Mouse (Mus musculus) midbrain, embryonic 16.5 days (tissue): ENCODE results near the gene Emc4. TPM values are rescaled to one million over a fixed set of nuclear protein-coding genes. Genes with fewer than 3 reads are reported as not detected.

Source experiments
- ATAC-seq: fragments of 200-750 bp; cut with Nextera tagmentation; 2 replicates; pipeline ENCODE4 v1.8.0; 2017; ENCODE audit warnings: moderate TSS enrichment
- H3K27ac ChIP-seq: fragments of 300-500 bp; sonication (generic); 2 replicates; pipeline ENCODE4 v1.5.1; 2014; ENCODE audit warnings: mild to moderate bottlenecking, low read length, mixed read lengths
- H3K27me3 ChIP-seq: fragments of 300-500 bp; sonication (generic); 2 replicates; pipeline ENCODE4 v1.6.1; 2014; ENCODE audit warnings: low read depth, low read length, mixed read lengths; ENCODE audit not compliant: control insufficient read depth, insufficient read depth
- H3K36me3 ChIP-seq: fragments of 300-500 bp; sonication (generic); 2 replicates; pipeline ENCODE4 v1.6.1; 2014; ENCODE audit warnings: mild to moderate bottlenecking, low read length, moderate library complexity, mixed read lengths; ENCODE audit not compliant: control insufficient read depth, insufficient read depth
- H3K4me1 ChIP-seq: fragments of 300-500 bp; sonication (generic); 2 replicates; pipeline ENCODE4 v1.6.1; 2014; ENCODE audit warnings: mild to moderate bottlenecking, low read length, mixed read lengths; ENCODE audit not compliant: control insufficient read depth, insufficient read depth
- H3K4me2 ChIP-seq: fragments of 300-500 bp; sonication (generic); 2 replicates; pipeline ENCODE4 v1.6.1; 2014; ENCODE audit warnings: mild to moderate bottlenecking, low read length, mixed read lengths
- H3K4me3 ChIP-seq: fragments of 300-500 bp; sonication (generic); 2 replicates; pipeline ENCODE4 v1.5.1; 2014; ENCODE audit warnings: low read depth, mild to moderate bottlenecking, low read length, moderate library complexity, mixed read lengths
- H3K9ac ChIP-seq: fragments of 300-500 bp; sonication (generic); 2 replicates; pipeline ENCODE4 v1.6.1; 2014; ENCODE audit warnings: low read depth, low read length, mixed read lengths
- H3K9me3 ChIP-seq: fragments of 300-500 bp; sonication (generic); replicated peaks from 2 replicates; pipeline ENCODE4 v1.6.1; 2014; ENCODE audit warnings: mild to moderate bottlenecking, low read length, mixed read lengths; ENCODE audit not compliant: control insufficient read depth, poor library complexity, severe bottlenecking
- WGBS: fragments of 180-500 bp; shearing (Covaris S2); extraction: QIAGEN DNeasy Blood & Tissue Kit; methylation state at CpG from one replicate; pipeline ENCODE4 v1.1.7; 2014; 5-methylcytosine and 5-hydroxymethylcytosine counted together
- polyA plus RNA-seq: library from polyadenylated mRNA; unstranded; fragments of >200 nt; fragmentation: Nextera tagmentation; extraction: Ambion mirVana; gene quantifications from 2 replicates; pipeline ENCODE4 v1.2.1, GENCODE M21; 2015

Gene Emc4
- polyA plus RNA-seq, result 179 and 195 TPM in 2 replicates

- Histone ChIP-seq H3K36me3 (peaks cover 5% of the 10 kb centered on the region), H3K27me3 (no peaks in the 10 kb centered on the region), H3K4me1 (peaks cover 13% of the 10 kb centered on the region), H3K4me2 (peak within 1 kb of the TSS; percentile 90), H3K9ac (peak within 1 kb of the TSS; percentile 79), H3K27ac (peak within 1 kb of the TSS; percentile 93), H3K4me3 (peak within 1 kb of the TSS; percentile 94), H3K9me3 (no peaks in the 10 kb centered on the region)
- ATAC-seq, result peak; percentile 94
- 1% methylated on average over 46 of the region's 46 CpGs for WGBS
Measured at GRCm38 (mm10) chr2:112367726-112368673, at the start of gene Emc4. Emc4 (minus strand) TSS chr2:112368027.

GRCm38 (mm10) chr2:112407030-112407429, 39.2 kb upstream of the Emc4 start:
- 94% methylated on average over 3 of the region's 3 CpGs for WGBS
- Histone ChIP-seq H3K4me3 (no peak overlapping the region), H3K36me3 (peaks cover 14% of the 10 kb centered on the region), H3K27me3 (no peaks in the 10 kb centered on the region), H3K27ac (no peak overlapping the region), H3K4me1 (no peaks in the 10 kb centered on the region), H3K9ac (no peak overlapping the region), H3K9me3 (no peaks in the 10 kb centered on the region), H3K4me2 (no peak overlapping the region)
- ATAC-seq, result no peak

- no peak overlapping the region for H3K4me2 ChIP-seq
- H3K9me3 ChIP-seq, result no peaks in the 10 kb centered on the region
- no peaks in the 10 kb centered on the region for H3K27me3 ChIP-seq
- H3K4me3 ChIP-seq, result no peak overlapping the region
- no peak overlapping the region for H3K27ac ChIP-seq
- ATAC-seq, result no peak
- no peaks in the 10 kb centered on the region for H3K4me1 ChIP-seq
- no peaks in the 10 kb centered on the region for H3K36me3 ChIP-seq
- no peak overlapping the region for H3K9ac ChIP-seq
- WGBS, result 86% methylated on average over 1 of the region's 1 CpGs
Measured at GRCm38 (mm10) chr2:112396649-112397048, 28.8 kb upstream of the Emc4 start.

GRCm38 (mm10) chr2:112393958-112394357, 26.1 kb upstream of the Emc4 start:
- no peaks in the 10 kb centered on the region for H3K36me3 ChIP-seq
- H3K27ac ChIP-seq, result no peak overlapping the region
- no peak overlapping the region for H3K4me2 ChIP-seq
- H3K9me3 ChIP-seq, result no peaks in the 10 kb centered on the region
- H3K27me3 ChIP-seq, result no peaks in the 10 kb centered on the region
- H3K9ac ChIP-seq, result no peak overlapping the region
- no peak overlapping the region for H3K4me3 ChIP-seq
- ATAC-seq, result no peak
- H3K4me1 ChIP-seq, result peaks cover 3% of the 10 kb centered on the region; the same call in 1 of the 2 replicates

- no peak overlapping the region for H3K9ac ChIP-seq
- H3K4me2 ChIP-seq, result no peak overlapping the region
- no peak overlapping the region for H3K4me3 ChIP-seq
- ATAC-seq, result no peak
- H3K36me3 ChIP-seq, result no peaks in the 10 kb centered on the region
- H3K27ac ChIP-seq, result no peak overlapping the region
- 92% methylated on average over 1 of the region's 1 CpGs for WGBS
- H3K27me3 ChIP-seq, result no peaks in the 10 kb centered on the region
- H3K4me1 ChIP-seq, result peaks cover 3% of the 10 kb centered on the region; the same call in 1 of the 2 replicates
- H3K9me3 ChIP-seq, result no peaks in the 10 kb centered on the region
Measured at GRCm38 (mm10) chr2:112392689-112393088, 24.9 kb upstream of the Emc4 start.

GRCm38 (mm10) chr2:112391346-112392000, 23.6 kb upstream of the Emc4 start:
- H3K27me3 ChIP-seq, result no peaks in the 10 kb centered on the region
- H3K9ac ChIP-seq, result no peak overlapping the region
- no peaks in the 10 kb centered on the region for H3K9me3 ChIP-seq
- no peaks in the 10 kb centered on the region for H3K36me3 ChIP-seq
- no peak overlapping the region for H3K4me3 ChIP-seq
- H3K27ac ChIP-seq, result no peak overlapping the region
- ATAC-seq, result no peak
- peaks cover 3% of the 10 kb centered on the region; the same call in 1 of the 2 replicates for H3K4me1 ChIP-seq
- no peak overlapping the region for H3K4me2 ChIP-seq
- WGBS, result 96% methylated on average over 4 of the region's 4 CpGs

GRCm38 (mm10) chr2:112390843-112391242, 23.0 kb upstream of the Emc4 start:
- H3K27me3 ChIP-seq, result no peaks in the 10 kb centered on the region
- 93% methylated on average over 5 of the region's 5 CpGs for WGBS
- no peak for ATAC-seq

GRCm38 (mm10) chr2:112381219-112381618, 13.4 kb upstream of the Emc4 start:
- H3K4me2 ChIP-seq, result no peak overlapping the region
- H3K9me3 ChIP-seq, result no peaks in the 10 kb centered on the region
- H3K27me3 ChIP-seq, result no peaks in the 10 kb centered on the region
- H3K27ac ChIP-seq, result no peak overlapping the region
- H3K4me3 ChIP-seq, result no peak overlapping the region
- H3K4me1 ChIP-seq, result peaks cover 15% of the 10 kb centered on the region
- 100% methylated on average over 1 of the region's 1 CpGs for WGBS
- ATAC-seq, result no peak
- H3K36me3 ChIP-seq, result no peaks in the 10 kb centered on the region
- H3K9ac ChIP-seq, result no peak overlapping the region

More at GRCm38 (mm10) chr2:112390843-112391242, 23.0 kb upstream of the Emc4 start:
- H3K4me1 ChIP-seq, result peaks cover 3% of the 10 kb centered on the region; the same call in 1 of the 2 replicates
- no peaks in the 10 kb centered on the region for H3K36me3 ChIP-seq
- no peaks in the 10 kb centered on the region for H3K9me3 ChIP-seq
- no peak overlapping the region for H3K9ac ChIP-seq
- H3K27ac ChIP-seq, result no peak overlapping the region
- no peak overlapping the region for H3K4me3 ChIP-seq
- no peak overlapping the region for H3K4me2 ChIP-seq

GRCm38 (mm10) chr2:112380131-112380530, 12.3 kb upstream of the Emc4 start:
- no peak overlapping the region for H3K27ac ChIP-seq
- H3K4me3 ChIP-seq, result peak overlapping the region; percentile 98
- peaks cover 15% of the 10 kb centered on the region for H3K4me1 ChIP-seq
- WGBS, result 46% methylated on average over 8 of the region's 8 CpGs
- no peaks in the 10 kb centered on the region for H3K27me3 ChIP-seq
- H3K36me3 ChIP-seq, result no peaks in the 10 kb centered on the region
- ATAC-seq, result no peak
- H3K9ac ChIP-seq, result peak overlapping the region; percentile 98
- no peaks in the 10 kb centered on the region for H3K9me3 ChIP-seq
- peak overlapping the region; percentile 69 for H3K4me2 ChIP-seq
